Mouse (Mus musculus): ENCODE data around the gene Tnn. TPM values are rescaled to one million over a fixed set of nuclear protein-coding genes. Genes with fewer than 3 reads are reported as not detected.

The Tnn gene
- polyA plus RNA-seq, 1 experiment from 2014 or later = 7.5 TPM

DNA sequence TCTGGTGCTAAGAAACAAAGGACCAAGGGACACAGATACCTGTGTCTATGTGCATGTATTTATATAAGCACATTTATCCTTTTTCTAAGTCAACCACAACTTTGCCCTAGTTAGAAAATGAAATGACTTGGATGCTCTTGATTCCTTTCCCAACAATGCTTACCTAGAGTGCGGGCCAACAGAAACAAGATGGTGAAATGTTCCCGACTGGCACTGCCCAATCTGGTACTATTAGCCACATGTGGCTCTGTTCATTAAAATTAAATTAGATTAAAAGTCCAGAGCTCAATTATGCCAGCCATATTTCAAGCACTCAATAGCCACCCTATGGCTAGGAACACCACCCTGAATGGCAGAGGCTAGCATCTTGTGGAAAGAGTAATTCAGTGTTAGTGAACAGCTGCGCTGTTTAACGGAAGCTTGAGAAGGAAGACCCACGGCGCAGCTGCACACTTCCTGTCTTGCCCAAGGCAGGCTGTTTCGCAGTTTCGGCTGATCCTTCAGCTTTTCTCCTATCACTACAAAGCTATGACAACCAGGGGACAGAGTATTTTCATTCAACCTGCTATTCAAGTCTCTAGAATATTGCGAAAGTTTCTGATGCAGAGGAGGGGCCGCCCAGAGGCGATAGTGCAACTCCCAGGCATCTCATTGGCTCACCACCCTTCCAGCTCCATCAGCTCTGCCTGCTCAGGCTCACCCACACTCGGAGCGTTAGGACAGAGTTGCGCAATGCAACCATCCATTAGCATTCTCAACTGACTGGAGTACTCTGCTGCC is 74.3 kb downstream of the Tnn start:
- H3K27ac ChIP-seq = no peak overlapping the region
- H3K4me3 ChIP-seq = no peak overlapping the region
- H3K36me3 ChIP-seq = 0 out of 2 replicates have a peak, but pooled peaks cover 5% of the 10 kb centered on the region
- H3K4me2 ChIP-seq = no peak overlapping the region
- 59% methylated on average over 14 of the region's 14 CpGs for WGBS
- no peaks in the 10 kb centered on the region for H3K4me1 ChIP-seq
- 0 out of 2 replicates have a peak, but pooled peaks have one; percentile 16 for ATAC-seq (ENCODE audit: insufficient number of reproducible peaks, low FRiP score, low TSS enrichment, low read depth)
- H3K27me3 ChIP-seq = no peaks in the 10 kb centered on the region
- H3K9me3 ChIP-seq = no peaks in the 10 kb centered on the region
- H3K9ac ChIP-seq = no peak overlapping the region

DNA sequence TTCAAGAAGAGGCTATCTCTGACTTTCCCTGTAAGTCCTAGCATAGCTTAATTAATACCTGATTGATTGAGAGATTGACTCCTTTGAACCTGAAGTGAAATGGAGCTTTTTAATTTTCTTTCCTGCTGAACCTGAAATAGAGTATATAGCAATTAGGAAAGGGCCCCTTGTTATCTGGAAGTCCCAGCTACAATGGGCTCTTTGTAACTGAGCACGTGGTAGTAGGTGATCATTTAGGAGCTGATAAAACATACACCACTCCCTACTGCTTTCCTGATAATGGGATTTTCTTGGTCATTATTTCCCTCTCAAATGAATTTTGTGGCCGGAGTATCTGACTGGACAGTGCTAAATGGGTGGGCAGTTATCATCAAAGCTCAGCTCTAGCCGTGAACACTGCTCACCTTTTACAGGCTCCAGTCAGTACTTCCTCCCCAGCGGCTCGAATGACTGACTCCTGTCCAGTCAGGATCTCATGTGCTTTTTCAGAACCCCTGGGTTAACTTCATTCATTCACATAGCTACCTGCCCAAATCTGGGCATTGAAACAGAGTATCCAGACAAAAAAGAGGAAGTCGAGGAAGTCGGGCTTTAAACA is 88.7 kb downstream of the Tnn start:
- ATAC-seq (ENCODE audit: insufficient number of reproducible peaks, low FRiP score, low TSS enrichment, low read depth) = no peak
- Histone ChIP-seq H3K9ac (no peak overlapping the region), H3K4me2 (no peak overlapping the region), H3K4me3 (no peak overlapping the region), H3K27ac (no peak overlapping the region), H3K4me1 (0 out of 2 replicates have a peak, but pooled peaks cover 3% of the 10 kb centered on the region), H3K9me3 (no peaks in the 10 kb centered on the region), H3K27me3 (no peaks in the 10 kb centered on the region), H3K36me3 (no peaks in the 10 kb centered on the region)
- WGBS = 74% methylated on average over 7 of the region's 7 CpGs

DNA sequence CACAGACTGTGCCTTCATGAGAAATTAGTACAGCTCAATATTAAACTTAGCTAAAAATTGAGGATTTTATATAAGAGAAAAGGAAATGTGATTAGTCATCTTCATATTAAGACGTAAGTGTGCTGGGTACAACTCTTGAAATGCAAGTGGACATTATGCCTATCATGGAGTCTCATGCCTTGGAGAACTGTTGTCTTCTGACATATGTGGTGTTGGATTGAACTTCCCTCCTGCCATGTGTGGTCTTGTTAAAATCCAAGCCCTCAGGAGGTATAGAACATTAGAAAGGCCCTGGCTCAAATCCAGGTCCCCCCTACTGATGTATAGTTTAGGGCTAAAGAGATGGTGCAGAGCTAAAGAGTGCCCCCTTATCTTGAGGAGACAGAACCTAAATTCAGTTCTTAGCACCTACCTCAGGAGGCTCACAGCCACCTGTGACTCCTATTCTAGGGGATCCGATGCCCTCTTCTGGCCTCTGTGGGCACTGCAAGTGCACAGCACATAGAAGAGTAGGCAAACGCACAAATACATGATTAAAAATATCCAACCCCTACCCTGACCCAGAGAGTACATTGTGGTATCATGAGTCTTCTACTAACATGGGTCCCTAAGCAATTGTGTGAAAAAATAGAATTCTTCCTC is 91.5 kb downstream of the Tnn start:
- Histone ChIP-seq H3K9me3 (no peaks in the 10 kb centered on the region), H3K4me3 (no peak overlapping the region), H3K4me1 (0 out of 2 replicates have a peak, but pooled peaks cover 3% of the 10 kb centered on the region), H3K27ac (no peak overlapping the region), H3K4me2 (no peak overlapping the region), H3K27me3 (no peaks in the 10 kb centered on the region), H3K36me3 (no peaks in the 10 kb centered on the region), H3K9ac (no peak overlapping the region)
- 60% methylated on average over 3 of the region's 3 CpGs for WGBS
- no peak for ATAC-seq (ENCODE audit: insufficient number of reproducible peaks, low FRiP score, low TSS enrichment, low read depth)

DNA sequence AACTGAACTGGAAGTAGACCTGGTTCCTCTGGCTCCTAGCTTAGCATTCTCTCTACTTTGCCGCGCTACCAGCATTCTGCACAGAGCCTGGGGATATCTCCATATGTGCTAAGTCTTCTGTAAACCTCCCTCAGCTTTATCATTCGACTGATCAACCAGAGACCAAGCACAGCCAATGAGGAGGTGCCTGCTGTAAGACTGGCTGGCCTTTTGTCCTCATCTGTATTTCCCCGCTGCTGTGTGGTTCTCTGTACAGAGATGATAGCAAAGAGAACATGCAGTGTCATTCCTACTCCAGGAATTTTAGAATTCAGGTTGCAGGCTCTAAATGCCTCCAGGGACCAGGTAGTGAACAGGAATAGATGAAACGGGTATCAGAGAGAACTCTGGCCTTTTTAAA is 92.1 kb downstream of the Tnn start:
- no peak overlapping the region for H3K4me2 ChIP-seq
- H3K27ac ChIP-seq = no peak overlapping the region
- H3K4me1 ChIP-seq = 0 out of 2 replicates have a peak, but pooled peaks cover 3% of the 10 kb centered on the region
- no peak overlapping the region for H3K9ac ChIP-seq
- 82% methylated on average over 5 of the region's 5 CpGs for WGBS
- H3K36me3 ChIP-seq = no peaks in the 10 kb centered on the region
- H3K4me3 ChIP-seq = no peak overlapping the region
- no peaks in the 10 kb centered on the region for H3K27me3 ChIP-seq
- ATAC-seq (ENCODE audit: insufficient number of reproducible peaks, low FRiP score, low TSS enrichment, low read depth) = no peak
- no peaks in the 10 kb centered on the region for H3K9me3 ChIP-seq

DNA sequence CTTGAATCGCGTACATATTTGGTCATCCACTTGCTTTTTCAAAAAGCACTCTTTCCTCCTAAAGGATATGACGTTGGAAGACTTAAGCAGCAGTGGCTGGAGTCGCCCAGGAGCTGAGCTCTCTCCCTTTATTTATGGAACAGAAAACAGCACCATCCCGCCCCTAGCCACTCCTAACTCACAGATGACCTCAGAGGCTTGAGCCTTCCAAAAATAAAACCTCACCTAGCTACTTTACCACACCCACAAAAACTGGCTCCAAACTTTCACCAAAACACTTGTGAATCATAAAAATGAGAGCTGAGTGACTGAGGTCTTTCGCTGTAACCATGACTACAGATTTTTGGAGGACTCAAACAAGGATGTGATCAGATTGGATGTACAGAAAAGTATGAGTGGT is 92.8 kb downstream of the Tnn start:
- Histone ChIP-seq H3K9me3 (no peaks in the 10 kb centered on the region), H3K27ac (no peak overlapping the region), H3K4me2 (no peak overlapping the region), H3K27me3 (no peaks in the 10 kb centered on the region), H3K36me3 (no peaks in the 10 kb centered on the region), H3K4me1 (0 out of 2 replicates have a peak, but pooled peaks cover 3% of the 10 kb centered on the region), H3K4me3 (no peak overlapping the region), H3K9ac (no peak overlapping the region)
- WGBS = 45% methylated on average over 6 of the region's 6 CpGs
- no peak for ATAC-seq (ENCODE audit: insufficient number of reproducible peaks, low FRiP score, low TSS enrichment, low read depth)

DNA sequence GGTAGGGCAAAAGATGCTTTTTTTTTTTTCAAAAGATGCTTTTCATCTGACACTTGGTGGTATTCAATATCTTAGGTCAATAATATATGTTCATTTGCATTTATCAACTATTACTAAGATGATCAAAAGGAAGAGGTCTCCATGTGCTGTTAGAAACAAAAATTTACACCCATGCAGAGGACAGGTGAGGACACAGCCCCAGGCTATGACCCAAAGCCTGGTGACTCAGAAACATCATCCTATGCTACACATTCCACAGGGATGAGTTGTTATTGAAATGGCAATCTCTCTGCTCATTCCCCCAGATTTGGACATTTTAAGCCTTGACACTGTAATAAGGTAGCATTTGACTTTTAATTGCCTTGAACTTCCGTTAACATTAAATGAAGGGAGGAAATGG is 93.5 kb downstream of the Tnn start:
- Histone ChIP-seq H3K9me3 (no peaks in the 10 kb centered on the region), H3K27me3 (no peaks in the 10 kb centered on the region), H3K4me2 (no peak overlapping the region), H3K27ac (no peak overlapping the region), H3K36me3 (no peaks in the 10 kb centered on the region), H3K9ac (no peak overlapping the region), H3K4me1 (0 out of 2 replicates have a peak, but pooled peaks cover 3% of the 10 kb centered on the region), H3K4me3 (no peak overlapping the region)
- ATAC-seq (ENCODE audit: insufficient number of reproducible peaks, low FRiP score, low TSS enrichment, low read depth) = no peak
- 39% methylated on average over 1 of the region's 1 CpGs for WGBS

DNA sequence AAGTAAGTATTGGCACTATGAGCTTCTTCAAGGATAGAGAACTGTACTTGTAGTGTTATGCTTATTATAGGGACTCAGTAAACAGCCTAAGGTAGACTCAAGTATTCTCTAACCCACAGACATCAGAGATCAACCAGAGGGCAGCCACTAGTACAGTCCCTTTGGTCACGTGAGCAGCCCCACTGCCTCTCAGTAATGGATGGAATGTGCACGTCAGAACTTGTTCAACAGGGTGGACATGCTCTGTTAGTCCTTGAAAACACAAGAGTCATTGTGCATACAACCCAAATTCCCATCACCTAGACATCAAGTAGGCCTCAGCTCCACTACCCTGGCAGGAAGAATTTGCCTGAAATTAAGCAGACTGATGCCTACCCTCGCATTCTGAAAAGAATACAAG is 95.7 kb downstream of the Tnn start:
- H3K9ac ChIP-seq = no peak overlapping the region
- WGBS = 70% methylated on average over 3 of the region's 3 CpGs
- no peak overlapping the region for H3K4me2 ChIP-seq
- no peak overlapping the region for H3K27ac ChIP-seq
- no peaks in the 10 kb centered on the region for H3K9me3 ChIP-seq
- H3K27me3 ChIP-seq = no peaks in the 10 kb centered on the region
- no peak for ATAC-seq (ENCODE audit: insufficient number of reproducible peaks, low FRiP score, low TSS enrichment, low read depth)
- H3K4me3 ChIP-seq = no peak overlapping the region
- H3K4me1 ChIP-seq = 0 out of 2 replicates have a peak, but pooled peaks cover 3% of the 10 kb centered on the region
- no peaks in the 10 kb centered on the region for H3K36me3 ChIP-seq

DNA sequence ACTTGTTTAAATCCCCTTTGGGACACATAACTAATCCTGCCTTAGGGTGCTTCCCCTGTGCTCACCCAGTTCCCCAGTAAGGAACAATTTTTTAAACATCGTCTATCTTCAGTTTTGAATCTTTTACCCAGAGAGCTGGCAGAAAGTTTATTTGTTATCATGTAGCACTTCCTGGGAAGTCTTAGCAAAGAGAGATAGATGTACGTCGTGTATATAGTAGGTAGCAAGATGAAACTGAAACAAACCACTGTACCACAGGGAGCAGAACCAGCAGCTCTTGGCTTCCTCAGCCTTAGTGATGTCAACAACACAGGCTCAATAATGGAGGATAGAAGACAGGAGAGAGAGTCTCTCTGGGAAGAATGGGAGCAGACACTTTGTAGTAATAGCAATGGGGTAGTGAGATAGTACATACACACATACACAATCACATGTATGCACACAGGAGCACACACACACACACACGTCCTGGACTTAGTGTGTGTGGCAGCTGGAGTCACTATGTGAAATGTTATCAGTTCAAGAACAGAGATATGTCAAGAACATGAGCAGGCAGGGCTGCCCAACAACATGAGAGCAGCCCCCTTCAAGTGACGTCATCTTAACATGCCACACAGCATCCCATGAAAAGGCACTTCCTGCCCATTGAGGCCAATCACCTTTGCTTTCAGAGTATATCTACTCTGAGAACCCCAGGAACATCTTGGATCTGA is 98.9 kb downstream of the Tnn start:
- no peak for ATAC-seq (ENCODE audit: insufficient number of reproducible peaks, low FRiP score, low TSS enrichment, low read depth)
- Histone ChIP-seq H3K27ac (no peak overlapping the region), H3K9me3 (no peaks in the 10 kb centered on the region), H3K9ac (no peak overlapping the region), H3K4me2 (no peak overlapping the region), H3K4me3 (no peak overlapping the region), H3K36me3 (no peaks in the 10 kb centered on the region), H3K27me3 (no peaks in the 10 kb centered on the region), H3K4me1 (0 out of 2 replicates have a peak, but pooled peaks cover 5% of the 10 kb centered on the region)
- WGBS = 74% methylated on average over 5 of the region's 5 CpGs

DNA sequence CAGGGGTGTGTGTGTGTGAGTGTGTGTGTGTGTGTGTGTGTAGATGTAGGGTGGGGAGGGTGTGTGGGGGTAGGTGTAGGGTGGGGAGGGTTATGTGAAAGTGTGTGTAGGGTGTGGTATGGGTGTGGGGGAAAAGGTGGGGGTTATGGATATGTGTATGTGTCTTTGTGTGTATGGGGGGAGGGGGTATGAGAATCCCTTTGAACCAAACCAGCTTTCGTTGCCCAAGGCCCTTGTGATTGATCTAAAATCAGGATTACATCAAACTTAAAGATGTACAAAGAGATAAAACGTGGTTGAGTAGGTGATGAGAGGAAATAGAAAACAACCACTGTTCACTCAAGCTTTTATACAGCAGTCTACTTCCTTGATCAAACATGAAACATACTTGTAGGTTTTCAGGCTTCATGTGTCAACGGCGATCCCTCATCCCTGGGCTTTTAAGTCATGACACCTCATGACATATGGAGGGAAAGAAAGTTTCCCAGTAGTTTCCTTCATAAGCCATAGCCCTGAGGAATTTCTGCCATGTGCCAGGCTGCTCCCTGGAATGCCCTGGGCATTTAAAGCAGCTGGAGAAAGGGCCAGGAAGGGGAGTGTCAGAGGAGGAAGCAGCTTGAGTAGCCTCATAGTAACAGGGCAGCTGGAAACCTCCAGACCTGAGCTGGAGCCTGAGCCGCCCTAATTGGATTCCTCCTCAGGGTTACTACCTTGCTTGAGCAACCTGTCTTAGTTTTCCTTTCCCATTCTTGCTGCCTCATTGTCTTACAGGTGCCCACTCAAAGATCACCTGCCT is 99.7 kb downstream of the Tnn start:
- WGBS = 63% methylated on average over 5 of the region's 5 CpGs
- no peak overlapping the region for H3K27ac ChIP-seq
- ATAC-seq (ENCODE audit: insufficient number of reproducible peaks, low FRiP score, low TSS enrichment, low read depth) = 0 out of 2 replicates have a peak, but pooled peaks have one; percentile 59
- no peaks in the 10 kb centered on the region for H3K36me3 ChIP-seq
- H3K4me2 ChIP-seq = no peak overlapping the region
- H3K9me3 ChIP-seq = no peaks in the 10 kb centered on the region
- no peak overlapping the region for H3K4me3 ChIP-seq
- H3K9ac ChIP-seq = no peak overlapping the region
- H3K4me1 ChIP-seq = 0 out of 2 replicates have a peak, but pooled peaks cover 5% of the 10 kb centered on the region
- H3K27me3 ChIP-seq = no peaks in the 10 kb centered on the region

DNA sequence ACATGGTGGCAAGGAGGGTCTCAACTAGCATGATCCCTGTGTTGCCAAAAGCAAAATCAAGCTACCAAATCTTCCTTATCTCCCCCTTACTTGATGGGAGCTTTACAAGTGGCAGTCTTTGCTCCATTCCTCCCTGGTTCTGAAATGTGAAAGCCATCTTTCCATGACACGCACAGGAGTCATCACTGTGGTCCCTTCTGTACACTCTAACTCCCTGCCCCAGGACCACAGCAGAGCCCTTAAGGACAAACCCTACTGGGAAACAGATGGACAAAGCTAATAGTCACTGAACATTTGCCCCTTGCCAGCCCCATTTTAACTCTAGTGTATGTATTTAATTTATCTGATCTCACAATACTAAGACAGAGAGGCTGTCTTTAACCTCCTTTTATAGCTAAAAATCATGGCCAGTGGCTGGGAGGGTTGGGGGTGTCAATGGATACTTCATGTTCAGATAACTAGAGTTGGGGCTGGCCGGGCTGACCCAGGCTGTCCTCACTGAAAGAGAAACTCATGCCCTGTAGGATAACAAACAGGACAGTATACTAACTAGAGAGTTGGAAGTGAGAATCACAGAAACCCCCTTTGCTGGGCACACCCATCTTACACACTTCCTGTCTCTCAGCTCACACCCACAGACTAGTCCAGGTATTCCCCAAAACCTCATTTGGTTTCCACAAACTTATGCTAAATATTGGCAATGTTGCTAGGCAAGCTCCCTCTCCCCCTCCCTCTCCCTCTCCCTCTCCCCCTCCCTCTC is 100.6 kb downstream of the Tnn start:
- no peaks in the 10 kb centered on the region for H3K36me3 ChIP-seq
- H3K27me3 ChIP-seq = no peaks in the 10 kb centered on the region
- WGBS = 89% methylated on average over 2 of the region's 2 CpGs
- no peak overlapping the region for H3K4me3 ChIP-seq
- H3K27ac ChIP-seq = no peak overlapping the region
- H3K4me1 ChIP-seq = 0 out of 2 replicates have a peak, but pooled peaks cover 7% of the 10 kb centered on the region
- no peaks in the 10 kb centered on the region for H3K9me3 ChIP-seq
- no peak overlapping the region for H3K9ac ChIP-seq
- ATAC-seq (ENCODE audit: insufficient number of reproducible peaks, low FRiP score, low TSS enrichment, low read depth) = no peak
- no peak overlapping the region for H3K4me2 ChIP-seq
